Comparison of ENCODE assay signal across 10 mouse cellular contexts in genomic region chr5:111489022-111489616, GRCm38 (mm10).
DNase-seq lines count a peak whose midpoint lies in the region; ATAC-seq and TF ChIP-seq lines count a peak whose summit lies in the region.
"Had no signal": no experiment of that assay in that cellular context is flagged by ENCODE, and none has a peak within 500 bp of the region (broad histone marks: within the 10 kb centered on the region; RNA-seq: fewer than 3 reads in every experiment).

No protein-coding gene starts in this region.

- H3K36me3 ChIP-seq in heart, embryonic 10.5 days: no peaks in the 10 kb centered on the region
- no peaks in the 10 kb centered on the region for H3K36me3 ChIP-seq in heart, adult 2 months (ENCODE audit: control insufficient read depth, insufficient read depth, low read length)
- H3K36me3 ChIP-seq in forebrain, embryonic 16.5 days (ENCODE audit: control insufficient read depth, insufficient read depth): no peaks in the 10 kb centered on the region
- no peaks in the 10 kb centered on the region for H3K36me3 ChIP-seq in midbrain, embryonic 14.5 days (ENCODE audit: control insufficient read depth, insufficient read depth, low read length)
- H3K36me3 ChIP-seq: limb, embryonic 15.5 days had no signal

- TF ChIP-seq POLR2A in heart, adult 2 months (IDR thresholded peaks at IDR 0.05; ENCODE audit: insufficient read depth, low read depth, low read length): no peak

- H3K79me2 ChIP-seq in heart, adult 2 months (replicated peaks; ENCODE audit: control insufficient read depth, insufficient read depth, low read length): no peaks in the 10 kb centered on the region

- DNase-seq in heart, embryonic 10.5 days (ENCODE audit: low spot score): no peak
- no peak for DNase-seq in heart, adult 2 months
- peak; percentile 52 for DNase-seq in ES-CJ7 (ENCODE audit: low read depth, low spot score)
- DNase-seq in midbrain, embryonic 14.5 days: peak; percentile 79
- DNase-seq in cerebellum, postnatal 25 days: no peak
- DNase-seq in heart, postnatal 25 days (ENCODE audit: low spot score): no peak
- no peak for DNase-seq in gastrocnemius, postnatal 14 days
- DNase-seq: cerebellum, adult 2 months had no signal

- no peak for TF ChIP-seq EP300 in heart, adult 2 months (IDR thresholded peaks at IDR 0.05; ENCODE audit: insufficient read depth, low read depth, low read length)

- H3K27me3 ChIP-seq in heart, embryonic 10.5 days (ENCODE audit: insufficient read depth, poor library complexity, severe bottlenecking): no peaks in the 10 kb centered on the region; the same call in 1 of the 2 replicates
- H3K27me3 ChIP-seq in heart, adult 2 months (ENCODE audit: control insufficient read depth, insufficient read depth, low read length): no peaks in the 10 kb centered on the region
- H3K27me3 ChIP-seq in forebrain, embryonic 16.5 days (replicated peaks; ENCODE audit: control insufficient read depth, insufficient read depth, low read length): no peaks in the 10 kb centered on the region
- H3K27me3 ChIP-seq in midbrain, embryonic 14.5 days (ENCODE audit: control insufficient read depth, insufficient read depth, low read length): no peaks in the 10 kb centered on the region
- H3K27me3 ChIP-seq: limb, embryonic 15.5 days had no signal

- peaks cover 22% of the 10 kb centered on the region for H3K4me1 ChIP-seq in heart, embryonic 10.5 days
- no peaks in the 10 kb centered on the region; the same call in 1 of the 2 replicates for H3K4me1 ChIP-seq in heart, adult 2 months (ENCODE audit: control insufficient read depth, insufficient read depth, low read length)
- H3K4me1 ChIP-seq in forebrain, embryonic 16.5 days (replicated peaks; ENCODE audit: control insufficient read depth, insufficient read depth, low read length): peaks cover 3% of the 10 kb centered on the region; the same call in 1 of the 2 replicates
- no peaks in the 10 kb centered on the region for H3K4me1 ChIP-seq in midbrain, embryonic 14.5 days (ENCODE audit: control insufficient read depth, insufficient read depth, low read length)
- H3K4me1 ChIP-seq: limb, embryonic 15.5 days had no signal

- peak overlapping the region; percentile 31 for H3K4me2 ChIP-seq in forebrain, embryonic 16.5 days (ENCODE audit: low read length)
- 0 out of 2 replicates have a peak overlapping the region, but pooled peaks have one; percentile 21 for H3K4me2 ChIP-seq in midbrain, embryonic 14.5 days (ENCODE audit: low read length)
- H3K4me2 ChIP-seq: limb, embryonic 15.5 days had no signal

- intact Hi-C loops in heart, adult 2 months (cut with DNase I): no loop called here
- intact Hi-C loops in heart, postnatal 25 days (cut with DNase I): no loop called here
- intact Hi-C loops in gastrocnemius, postnatal 14 days (cut with DNase I; ENCODE audit: low total_unique reads): no loop called here

- H3K9me3 ChIP-seq in heart, embryonic 10.5 days: no peaks in the 10 kb centered on the region
- no peaks in the 10 kb centered on the region for H3K9me3 ChIP-seq in forebrain, embryonic 16.5 days (ENCODE audit: control insufficient read depth, low read length)
- no peaks in the 10 kb centered on the region for H3K9me3 ChIP-seq in midbrain, embryonic 14.5 days (ENCODE audit: control insufficient read depth, low read length)
- H3K9me3 ChIP-seq: limb, embryonic 15.5 days had no signal

- no peak for TF ChIP-seq CTCF in heart, adult 2 months (IDR thresholded peaks at IDR 0.05)

- WGBS in heart, embryonic 10.5 days: 55% methylated on average over 7 of the region's 7 CpGs
- 83% methylated on average over 7 of the region's 7 CpGs for WGBS in heart, adult 2 months
- 56% methylated on average over 7 of the region's 7 CpGs for WGBS in forebrain, embryonic 16.5 days
- 49% methylated on average over 7 of the region's 7 CpGs for WGBS in midbrain, embryonic 14.5 days

- H3K4me3 ChIP-seq in heart, embryonic 10.5 days: no peak overlapping the region
- H3K4me3 ChIP-seq in heart, adult 2 months: no peak overlapping the region
- H3K4me3 ChIP-seq in forebrain, embryonic 16.5 days (replicated peaks; ENCODE audit: low read length): peak overlapping the region; percentile 12; the same call in 1 of the 2 replicates
- H3K4me3 ChIP-seq in midbrain, embryonic 14.5 days (replicated peaks; ENCODE audit: low read depth, low read length): no peak overlapping the region
- H3K4me3 ChIP-seq: limb, embryonic 15.5 days had no signal

- peak; percentile 86 for ATAC-seq in forebrain, embryonic 16.5 days
- ATAC-seq in midbrain, embryonic 14.5 days (ENCODE audit: low FRiP score, low TSS enrichment): peak; percentile 76; the same call in 1 of the 2 replicates

- H3K27ac ChIP-seq in heart, embryonic 10.5 days: peak overlapping the region; percentile 50; the same call in 1 of the 2 replicates
- no peak overlapping the region for H3K27ac ChIP-seq in heart, adult 2 months
- no peak overlapping the region for H3K27ac ChIP-seq in forebrain, embryonic 16.5 days (ENCODE audit: low read length)
- no peak overlapping the region for H3K27ac ChIP-seq in midbrain, embryonic 14.5 days (replicated peaks; ENCODE audit: low read depth, low read length)
- H3K27ac ChIP-seq: limb, embryonic 15.5 days had no signal

- no peak overlapping the region for H3K9ac ChIP-seq in heart, adult 2 months (ENCODE audit: low read depth, low read length)
- no peak overlapping the region for H3K9ac ChIP-seq in forebrain, embryonic 16.5 days (replicated peaks; ENCODE audit: low read depth, low read length)
- no peak overlapping the region for H3K9ac ChIP-seq in midbrain, embryonic 14.5 days (replicated peaks; ENCODE audit: low read length)
- H3K9ac ChIP-seq: limb, embryonic 15.5 days had no signal

Comparison
In these comparisons a context has a peak if more than half of its experiments do, and no peak if none do; other contexts are left out.
1. DNase-seq: peak in ES-CJ7 (single experiment) and midbrain, embryonic 14.5 days (single experiment); none in heart, embryonic 10.5 days (single experiment), heart, adult 2 months (0 of 2), cerebellum, postnatal 25 days (0 of 2), heart, postnatal 25 days (single experiment) and gastrocnemius, postnatal 14 days (single experiment).